Comparison of ENCODE assay signal across 7 mouse cellular contexts in genomic region chr11:90356036-90356435, GRCm38 (mm10). TPM values are rescaled to one million over a fixed set of nuclear protein-coding genes. Genes with fewer than 3 reads are reported as not detected.
DNase-seq lines count a peak whose midpoint lies in the region; ATAC-seq and TF ChIP-seq lines count a peak whose summit lies in the region.

No protein-coding gene starts in this region.

- H3K36me3 ChIP-seq in kidney, embryonic 16.5 days (ENCODE audit: insufficient read depth, low read length): no peaks in the 10 kb centered on the region
- no peaks in the 10 kb centered on the region for H3K36me3 ChIP-seq in kidney, embryonic 14.5 days (ENCODE audit: control insufficient read depth, insufficient read depth, low read length)
- no peaks in the 10 kb centered on the region for H3K36me3 ChIP-seq in forebrain, postnatal 0 days (ENCODE audit: insufficient read depth)
- H3K36me3 ChIP-seq in myocyte (ENCODE audit: control insufficient read depth, insufficient read depth): no peaks in the 10 kb centered on the region

- no peak for TF ChIP-seq CTCF in forebrain, postnatal 0 days (IDR thresholded peaks at IDR 0.05; ENCODE audit: low read depth)

- no peak overlapping the region for H3K4me3 ChIP-seq in kidney, embryonic 16.5 days (ENCODE audit: low read length)
- no peak overlapping the region for H3K4me3 ChIP-seq in kidney, embryonic 14.5 days (ENCODE audit: low read length)
- H3K4me3 ChIP-seq in forebrain, postnatal 0 days (ENCODE audit: low read depth, low read length): no peak overlapping the region
- no peak overlapping the region for H3K4me3 ChIP-seq in myocyte

- peak; percentile 37 for DNase-seq in embryo, embryonic 9.5 days (ENCODE audit: extremely low spot score)
- DNase-seq in forebrain, postnatal 0 days: no peak
- no peak for DNase-seq in Muller cell, postnatal 12 days (ENCODE audit: inconsistent ontology term)
- DNase-seq in kidney, adult 18-20 months: no peak

- no peaks in the 10 kb centered on the region for H3K79me2 ChIP-seq in myocyte (ENCODE audit: control insufficient read depth, insufficient read depth)

- no peaks in the 10 kb centered on the region for H3K9me3 ChIP-seq in kidney, embryonic 16.5 days (ENCODE audit: low read length)
- H3K9me3 ChIP-seq in kidney, embryonic 14.5 days (ENCODE audit: control insufficient read depth, low read length): no peaks in the 10 kb centered on the region
- H3K9me3 ChIP-seq in forebrain, postnatal 0 days (ENCODE audit: low read length): no peaks in the 10 kb centered on the region

- H3K27ac ChIP-seq in kidney, embryonic 16.5 days (ENCODE audit: low read length): peak overlapping the region; percentile 7
- no peak overlapping the region for H3K27ac ChIP-seq in kidney, embryonic 14.5 days (ENCODE audit: low read depth, low read length)
- no peak overlapping the region for H3K27ac ChIP-seq in forebrain, postnatal 0 days (ENCODE audit: low read depth, low read length)

- peaks cover 34% of the 10 kb centered on the region for H3K4me1 ChIP-seq in kidney, embryonic 16.5 days (ENCODE audit: insufficient read depth, low read length)
- peaks cover 25% of the 10 kb centered on the region for H3K4me1 ChIP-seq in kidney, embryonic 14.5 days (ENCODE audit: control insufficient read depth, insufficient read depth, low read length)
- H3K4me1 ChIP-seq in forebrain, postnatal 0 days (ENCODE audit: insufficient read depth): no peaks in the 10 kb centered on the region

- peak; percentile 62; the same call in 1 of the 2 replicates for ATAC-seq in kidney, embryonic 16.5 days (ENCODE audit: low FRiP score, low TSS enrichment)
- no peak for ATAC-seq in kidney, embryonic 14.5 days (ENCODE audit: low FRiP score, low TSS enrichment)
- peak; percentile 29; the same call in 1 of the 2 replicates for ATAC-seq in forebrain, postnatal 0 days

- H3K9ac ChIP-seq in kidney, embryonic 16.5 days (replicated peaks; ENCODE audit: low read length): no peak overlapping the region
- no peak overlapping the region for H3K9ac ChIP-seq in kidney, embryonic 14.5 days (ENCODE audit: low read depth, low read length)
- H3K9ac ChIP-seq in forebrain, postnatal 0 days: no peak overlapping the region

- H3ac ChIP-seq in myocyte (ENCODE audit: control insufficient read depth, insufficient read length): no peak overlapping the region

- no peaks in the 10 kb centered on the region for H3K27me3 ChIP-seq in kidney, embryonic 16.5 days (ENCODE audit: insufficient read depth, low read length)
- no peaks in the 10 kb centered on the region for H3K27me3 ChIP-seq in kidney, embryonic 14.5 days (ENCODE audit: control insufficient read depth, insufficient read depth, low read length)
- no peaks in the 10 kb centered on the region for H3K27me3 ChIP-seq in forebrain, postnatal 0 days (ENCODE audit: insufficient read depth, low read length)
- H3K27me3 ChIP-seq in myocyte (ENCODE audit: control insufficient read depth, insufficient read depth, insufficient read length): peaks cover 19% of the 10 kb centered on the region

- 8% methylated on average over 3 of the region's 3 CpGs for WGBS in kidney, embryonic 16.5 days
- WGBS in kidney, embryonic 14.5 days: 11% methylated on average over 3 of the region's 3 CpGs
- WGBS in forebrain, postnatal 0 days: 18% methylated on average over 3 of the region's 3 CpGs

- TF ChIP-seq POLR2A in myocyte (IDR thresholded peaks at IDR 0.05; ENCODE audit: insufficient read length, low read depth): no peak

- H3K4me2 ChIP-seq in kidney, embryonic 16.5 days (replicated peaks; ENCODE audit: low read depth, low read length): no peak overlapping the region
- no peak overlapping the region for H3K4me2 ChIP-seq in kidney, embryonic 14.5 days (replicated peaks; ENCODE audit: low read depth, low read length)
- no peak overlapping the region for H3K4me2 ChIP-seq in forebrain, postnatal 0 days (ENCODE audit: low read depth)
- H3K4me2 ChIP-seq in myocyte (ENCODE audit: low read depth): peak overlapping the region; percentile 31

TF ChIP-seq in myocyte, 11 proteins besides CTCF, POLR2A, EP300 and RAD21:
- no peak for TF ChIP-seq MYOD1 (IDR thresholded peaks at IDR 0.05; ENCODE audit: control insufficient read depth in 1 of 3, insufficient read length in 2 of 3, low read depth in 2 of 3)
- no peak for TF ChIP-seq USF1 (IDR thresholded peaks at IDR 0.05; ENCODE audit: low read depth)
- TF ChIP-seq MYOG (IDR thresholded peaks at IDR 0.05; ENCODE audit: control insufficient read depth in 1 of 3, insufficient read depth in 1 of 3, insufficient read length in 2 of 3, low read depth in 2 of 3): no peak
- TF ChIP-seq CEBPB (IDR thresholded peaks at IDR 0.05; ENCODE audit: insufficient read depth, poor library complexity, severe bottlenecking): no peak
- TF ChIP-seq E2F4 (IDR thresholded peaks at IDR 0.05; ENCODE audit: insufficient read depth): no peak
- TF ChIP-seq REST (IDR thresholded peaks at IDR 0.05; ENCODE audit: insufficient read depth, insufficient read length): no peak
- no peak for TF ChIP-seq MAX (IDR thresholded peaks at IDR 0.05; ENCODE audit: low read depth)
- TF ChIP-seq TCF12 (IDR thresholded peaks at IDR 0.05; ENCODE audit: insufficient read depth, poor library complexity, severe bottlenecking): no peak
- no peak for TF ChIP-seq POLR2AphosphoS2 (IDR thresholded peaks at IDR 0.05; ENCODE audit: insufficient read length, low read depth)
- TF ChIP-seq TCF3 (IDR thresholded peaks at IDR 0.05; ENCODE audit: insufficient read length, low read depth): no peak
- no peak for TF ChIP-seq SRF (IDR thresholded peaks at IDR 0.05; ENCODE audit: control insufficient read depth, insufficient read length, low read depth)

RNA-seq across cellular contexts. Expression of gene Hlf, which starts 34.7 kb away (rescaled TPM):
- 2.3 and 2.8 TPM in 2 replicates for polyA plus RNA-seq in kidney, embryonic 16.5 days (2015; fragmentation: Nextera tagmentation; extraction: Ambion mirVana)
- polyA plus RNA-seq in kidney, embryonic 14.5 days (2014; fragmentation: Nextera tagmentation; extraction: Ambion mirVana): 1.5 and 1.7 TPM in 2 replicates
- 5.7 and 6.8 TPM in 2 replicates for total RNA-seq in forebrain, postnatal 0 days (2014; rRNA removed)
- polyA plus RNA-seq in forebrain, postnatal 0 days (2015; fragmentation: Nextera tagmentation; extraction: Ambion mirVana): 5.5 and 9.7 TPM in 2 replicates
- polyA plus RNA-seq in myocyte (2012; fragmentation: generic; extraction: Trizol): 0.02 TPM
